Mouse (Mus musculus) lung, embryonic 16.5 days (tissue): ENCODE data around the gene Zfp54. TPM values are rescaled to one million over a fixed set of nuclear protein-coding genes. Genes with fewer than 3 reads are reported as not detected.

Experiments
- polyA plus RNA-seq: library from polyadenylated mRNA; unstranded; fragments of >200 nt; fragmentation: Nextera tagmentation; extraction: Ambion mirVana; gene quantifications from 2 replicates; pipeline ENCODE4 v1.2.1, GENCODE M21; 2015

The Zfp54 gene
- polyA plus RNA-seq, 1 experiment from 2014 or later, result 6.9 TPM

Other genes starting within 250 kb of the Zfp54 start
- not detected in 2 replicates for gene Vmn1r234, start 197.1 kb upstream of the Zfp54 start, polyA plus RNA-seq
- gene Vmn1r235, start 166.8 kb upstream of the Zfp54 start, polyA plus RNA-seq, result not detected in 2 replicates
- gene Vmn1r236, start 140.3 kb upstream of the Zfp54 start, polyA plus RNA-seq, result not detected in 2 replicates
- not detected in 2 replicates for gene Vmn1r237, start 111.4 kb upstream of the Zfp54 start, polyA plus RNA-seq
- 2.7 and 2.9 TPM in 2 replicates for gene Zfp677, start 39.5 kb upstream of the Zfp54 start, polyA plus RNA-seq
- 15.0 and 17.1 TPM in 2 replicates for gene Zfp51, start 27.1 kb downstream of the Zfp54 start, polyA plus RNA-seq
- 12.0 and 12.5 TPM in 2 replicates for gene Zfp53, start 65.8 kb downstream of the Zfp54 start, polyA plus RNA-seq
- gene Zfp52, start 112.3 kb downstream of the Zfp54 start, polyA plus RNA-seq, result 4.7 and 5.5 TPM in 2 replicates
- 19.9 and 23.7 TPM in 2 replicates for gene Zfp948, start 143.8 kb downstream of the Zfp54 start, polyA plus RNA-seq
- gene Zfp983, start 227.4 kb downstream of the Zfp54 start, polyA plus RNA-seq, result 3.3 and 3.8 TPM in 2 replicates